Mouse (Mus musculus) lung, postnatal 0 days (tissue): ENCODE measurements at regions not wholly inside any gene's neighbourhood (a gene's known extent, or its start where the extent isn't known, plus 50 kb on each side); places are given as distances from the start of the nearest gene placed in this dataset.

Experiments used
- CTCF ChIP-seq: IDR thresholded peaks from 2 replicates; pipeline ENCODE4 v1.5.1; 2016; ENCODE audit warnings: antibody characterized with exemption, mild to moderate bottlenecking
- EP300 ChIP-seq: IDR thresholded peaks from 2 replicates; pipeline ENCODE4 v1.6.1; 2016; ENCODE audit warnings: antibody characterized with exemption, mild to moderate bottlenecking, control low read depth

- TF ChIP-seq CTCF, result no peak
- TF ChIP-seq EP300, result no peak
Measured at GRCm38 (mm10) chr5:17275346-17275745, 97.6 kb upstream of the Speer4f2 start.
